In the genomic region with DNA sequence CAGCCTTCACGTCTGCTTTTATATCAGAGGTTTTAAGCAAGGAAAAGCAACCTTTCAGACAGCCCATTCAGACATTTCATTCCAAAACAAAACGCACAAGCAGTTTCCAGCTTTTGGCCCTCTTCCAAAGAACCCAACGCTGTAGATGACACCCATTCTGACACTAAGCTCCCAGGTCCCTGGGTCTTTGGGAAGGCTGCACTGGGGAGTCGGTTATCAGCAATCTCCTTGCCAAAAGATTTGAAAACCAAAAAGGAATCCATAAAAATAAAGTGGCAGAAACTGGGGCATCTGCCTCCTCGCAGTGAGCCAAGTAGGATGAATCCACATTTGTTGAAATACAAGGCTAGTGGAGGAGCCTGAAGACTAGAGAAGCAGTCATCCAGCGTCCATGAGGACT, we compare ENCODE assay signal across 8 mouse cellular contexts. TPM values are rescaled to one million over a fixed set of nuclear protein-coding genes. Genes with fewer than 3 reads are reported as not detected.
DNase-seq lines count a peak whose midpoint lies in the region; ATAC-seq and TF ChIP-seq lines count a peak whose summit lies in the region.

No protein-coding gene starts in this region.

- no peak for TF ChIP-seq CTCF in hindbrain, postnatal 0 days (IDR thresholded peaks at IDR 0.05; ENCODE audit: low read depth)
- no peak for TF ChIP-seq CTCF in stomach, postnatal 0 days (IDR thresholded peaks at IDR 0.05; ENCODE audit: low read depth)

- DNase-seq in cerebellum, adult 11 months, result peak; percentile 27
- no peak for DNase-seq in cerebellum, postnatal 4 days (ENCODE audit: low spot score in 2 of 2)
- DNase-seq in hindbrain, postnatal 0 days (ENCODE audit: low spot score), result no peak
- DNase-seq in hindbrain, embryonic 11.5 days (ENCODE audit: low spot score), result no peak
- DNase-seq in ovary, adult 18-20 months (ENCODE audit: low spot score), result peak; percentile 19
- no peak for DNase-seq in ovary, postnatal 14 days (ENCODE audit: low spot score)
- no peak for DNase-seq in stomach, postnatal 0 days (ENCODE audit: low spot score)
- DNase-seq in lung, postnatal 14 days, result no peak

- 39% methylated on average over 6 of the region's 6 CpGs for WGBS in hindbrain, postnatal 0 days
- WGBS in hindbrain, embryonic 11.5 days, result 86% methylated on average over 6 of the region's 6 CpGs
- WGBS in stomach, postnatal 0 days, result 38% methylated on average over 6 of the region's 6 CpGs

- no peak overlapping the region for H3K4me3 ChIP-seq in hindbrain, postnatal 0 days (ENCODE audit: low read length)
- H3K4me3 ChIP-seq in hindbrain, embryonic 11.5 days (ENCODE audit: low read depth, low read length), result no peak overlapping the region
- H3K4me3 ChIP-seq in stomach, postnatal 0 days (ENCODE audit: low read depth, low read length), result no peak overlapping the region

- no peaks in the 10 kb centered on the region for H3K27me3 ChIP-seq in hindbrain, postnatal 0 days (ENCODE audit: insufficient read depth, low read length)
- no peaks in the 10 kb centered on the region for H3K27me3 ChIP-seq in hindbrain, embryonic 11.5 days (ENCODE audit: control insufficient read depth, insufficient read depth, low read length)
- no peaks in the 10 kb centered on the region for H3K27me3 ChIP-seq in stomach, postnatal 0 days (ENCODE audit: control insufficient read depth, insufficient read depth, low read length)

- H3K4me1 ChIP-seq in hindbrain, postnatal 0 days (ENCODE audit: insufficient read depth, low read length), result peaks cover 8% of the 10 kb centered on the region; the same call in 1 of the 2 replicates
- H3K4me1 ChIP-seq in hindbrain, embryonic 11.5 days (replicated peaks; ENCODE audit: control insufficient read depth, insufficient read depth, low read length), result no peaks in the 10 kb centered on the region
- H3K4me1 ChIP-seq in stomach, postnatal 0 days (replicated peaks; ENCODE audit: control insufficient read depth, insufficient read depth), result no peaks in the 10 kb centered on the region; the same call in 1 of the 2 replicates

- H3K36me3 ChIP-seq in hindbrain, postnatal 0 days (ENCODE audit: insufficient read depth, low read length), result no peaks in the 10 kb centered on the region
- no peaks in the 10 kb centered on the region for H3K36me3 ChIP-seq in hindbrain, embryonic 11.5 days (ENCODE audit: control insufficient read depth, insufficient read depth, low read length)
- H3K36me3 ChIP-seq in stomach, postnatal 0 days (ENCODE audit: control insufficient read depth, insufficient read depth, low read length), result no peaks in the 10 kb centered on the region; the same call in 1 of the 2 replicates

- 0 out of 2 replicates have a peak overlapping the region, but pooled peaks have one; percentile 20 for H3K27ac ChIP-seq in hindbrain, postnatal 0 days
- no peak overlapping the region for H3K27ac ChIP-seq in hindbrain, embryonic 11.5 days (ENCODE audit: low read depth, low read length)
- peak overlapping the region; percentile 35; the same call in 1 of the 2 replicates for H3K27ac ChIP-seq in stomach, postnatal 0 days (replicated peaks)

- no peak for ATAC-seq in hindbrain, postnatal 0 days
- no peak for ATAC-seq in hindbrain, embryonic 11.5 days (ENCODE audit: low FRiP score)
- ATAC-seq in stomach, postnatal 0 days (ENCODE audit: low FRiP score, low TSS enrichment), result no peak

- no peak overlapping the region for H3K4me2 ChIP-seq in hindbrain, postnatal 0 days (ENCODE audit: low read depth, low read length)
- H3K4me2 ChIP-seq in hindbrain, embryonic 11.5 days (replicated peaks; ENCODE audit: low read depth, low read length), result no peak overlapping the region
- H3K4me2 ChIP-seq in stomach, postnatal 0 days (replicated peaks; ENCODE audit: low read depth), result no peak overlapping the region

- no peak for TF ChIP-seq EP300 in stomach, postnatal 0 days (optimal IDR thresholded peaks at IDR 0.05)

- 0 out of 2 replicates have a peak overlapping the region, but pooled peaks have one; percentile 1 for H3K9ac ChIP-seq in hindbrain, postnatal 0 days (replicated peaks; ENCODE audit: low read length)
- H3K9ac ChIP-seq in hindbrain, embryonic 11.5 days (ENCODE audit: low read depth, low read length), result no peak overlapping the region
- no peak overlapping the region for H3K9ac ChIP-seq in stomach, postnatal 0 days (ENCODE audit: low read length)

- H3K9me3 ChIP-seq in hindbrain, postnatal 0 days (ENCODE audit: low read length), result no peaks in the 10 kb centered on the region
- no peaks in the 10 kb centered on the region for H3K9me3 ChIP-seq in hindbrain, embryonic 11.5 days (ENCODE audit: control insufficient read depth, low read length)
- H3K9me3 ChIP-seq in stomach, postnatal 0 days (ENCODE audit: control insufficient read depth, low read length), result no peaks in the 10 kb centered on the region

RNA-seq across cellular contexts. Expression of gene Osbpl3, which starts 41.5 kb away (rescaled TPM):
- total RNA-seq in hindbrain, postnatal 0 days (2014; rRNA removed), result 5.6 and 6.5 TPM in 2 replicates
- polyA plus RNA-seq in hindbrain, postnatal 0 days (2015; fragmentation: Nextera tagmentation; extraction: Ambion mirVana), result 3.6 and 3.7 TPM in 2 replicates
- polyA plus RNA-seq in hindbrain, embryonic 11.5 days (2014; fragmentation: Nextera tagmentation; extraction: Ambion mirVana), result 4.7 and 7.2 TPM in 2 replicates
- 14.5 and 15.6 TPM in 2 replicates for polyA plus RNA-seq in stomach, postnatal 0 days (2015; fragmentation: Nextera tagmentation; extraction: Ambion mirVana)

Comparison
In these comparisons a context has a peak if more than half of its experiments do, and no peak if none do; other contexts are left out.
1. DNase-seq: peak in cerebellum, adult 11 months (single experiment) and ovary, adult 18-20 months (single experiment); none in cerebellum, postnatal 4 days (0 of 2), hindbrain, postnatal 0 days (single experiment), hindbrain, embryonic 11.5 days (single experiment), ovary, postnatal 14 days (single experiment), stomach, postnatal 0 days (single experiment) and lung, postnatal 14 days (single experiment).